Mouse (Mus musculus): ENCODE measurements at regions not wholly inside any gene's neighbourhood (a gene's known extent, or its start where the extent isn't known, plus 50 kb on each side); places are given as distances from the start of the nearest gene placed in this dataset.

DNA sequence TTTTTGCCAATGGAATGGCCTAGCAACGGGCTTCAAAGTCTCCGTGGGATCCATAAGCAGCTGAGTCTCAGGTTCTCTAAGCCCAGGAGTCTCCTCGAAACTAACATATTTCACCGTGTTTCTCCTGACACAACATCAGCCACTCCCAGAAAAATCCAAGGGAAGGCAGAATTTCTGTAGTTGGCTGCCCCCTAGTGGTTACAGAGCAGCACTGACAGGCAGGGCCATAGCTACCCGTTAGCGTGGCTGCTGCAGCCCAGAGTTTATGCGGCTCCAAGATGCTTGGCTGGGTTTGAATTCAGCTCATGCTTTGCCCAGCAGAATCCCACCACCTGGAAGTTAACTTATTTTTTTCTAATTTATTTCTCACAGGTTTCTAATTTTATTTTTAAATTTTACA lies 140.9 kb upstream of the Tmem164 start:
- DNase-seq (ENCODE audit: low spot score in 2 of 2) = peak; percentile 37 to 69

DNA sequence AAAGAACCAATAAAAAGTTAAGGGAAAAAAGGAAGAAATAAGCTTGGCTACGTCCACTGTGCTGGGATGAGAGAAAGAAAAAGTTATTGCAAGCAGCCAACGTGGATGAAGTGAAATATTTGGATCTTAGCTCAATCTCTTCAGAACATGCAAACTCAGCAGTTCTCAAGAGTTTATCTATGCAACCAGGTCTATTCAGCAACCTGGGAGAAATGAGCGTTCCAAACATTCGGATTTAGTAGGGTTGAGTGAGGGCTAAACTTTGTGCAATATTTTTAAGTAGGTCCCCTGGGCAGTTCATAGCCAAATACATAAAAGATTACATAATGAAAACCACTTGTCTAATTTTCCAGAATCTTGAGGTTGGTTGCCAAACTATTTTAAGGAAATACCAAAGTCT lies 129.0 kb upstream of the Tmem164 start:
- DNase-seq (ENCODE audit: low spot score in 2 of 2) = no peak

DNA sequence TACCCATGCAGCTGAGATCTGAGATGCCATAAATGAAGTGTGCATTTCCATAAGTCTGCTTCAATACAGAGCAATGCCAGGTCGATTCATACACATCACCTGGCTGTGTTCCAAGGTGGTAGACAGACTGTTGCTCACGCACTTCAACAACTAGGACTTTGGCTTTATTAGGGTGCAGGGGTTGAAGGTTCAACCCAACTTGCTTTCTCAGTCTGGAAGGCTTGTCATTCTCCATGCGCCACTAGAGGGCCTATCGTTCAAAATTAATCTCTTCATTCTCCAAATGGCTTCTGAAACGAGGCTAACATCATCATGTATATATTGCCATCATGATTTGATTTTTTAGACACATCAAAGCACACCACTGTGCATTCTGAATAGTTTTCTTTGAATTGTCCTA lies 127.0 kb upstream of the Tmem164 start:
- DNase-seq (ENCODE audit: low spot score in 2 of 2) = peak; percentile 37 to 59

DNA sequence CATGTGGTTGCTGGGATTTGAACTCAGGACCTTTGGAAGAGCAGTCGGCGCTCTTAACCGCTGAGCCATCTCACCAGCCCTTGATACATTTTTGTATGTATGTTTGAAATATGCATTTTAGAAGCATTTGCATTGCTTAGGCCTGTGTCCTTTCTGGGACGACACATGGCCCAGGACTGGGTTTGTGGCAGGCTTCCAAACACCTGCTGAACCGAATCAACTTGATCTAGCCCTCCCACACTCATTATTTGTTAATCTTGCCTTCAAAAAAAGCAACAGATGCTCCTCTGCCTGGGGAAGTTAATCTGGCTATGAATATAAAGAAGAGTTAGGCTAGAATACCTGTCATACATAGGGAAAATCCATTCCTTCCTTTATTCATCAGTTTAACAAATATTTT lies 123.7 kb upstream of the Tmem164 start:
- no peak for DNase-seq (ENCODE audit: low spot score in 2 of 2)

DNA sequence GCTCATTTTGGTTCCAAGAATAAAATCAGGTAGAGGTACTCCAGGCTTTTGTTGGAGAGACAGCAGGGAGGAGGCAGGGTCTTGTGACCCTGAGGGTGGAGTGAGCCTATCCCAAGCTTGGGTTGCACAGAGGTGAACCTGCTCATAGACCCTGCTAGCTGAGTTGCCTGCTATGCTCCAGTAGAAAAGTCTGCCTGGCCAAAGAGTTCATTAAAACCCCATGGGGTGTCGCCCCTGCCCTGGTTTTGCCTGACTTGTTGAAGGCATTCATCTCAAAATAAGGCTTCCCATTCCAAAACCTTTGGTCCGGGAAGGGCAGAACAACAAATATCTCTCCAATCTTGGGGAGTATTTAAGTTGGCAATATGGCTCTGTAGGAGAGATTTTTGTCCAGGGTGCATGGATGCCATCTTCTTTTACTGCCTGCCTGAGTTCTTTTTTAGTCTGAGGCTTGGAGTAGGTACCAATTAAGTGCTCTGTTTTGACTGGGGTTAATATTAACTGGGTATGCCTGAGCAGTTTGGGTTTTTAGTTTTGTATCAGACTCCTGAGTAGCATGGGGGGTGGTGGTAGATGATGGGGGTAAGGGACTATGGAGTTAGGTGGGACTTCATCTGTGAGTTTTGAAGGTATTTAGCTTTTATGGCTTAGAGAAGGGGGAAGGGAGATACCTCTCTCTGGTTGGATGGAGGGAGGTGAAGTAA lies 120.8 kb upstream of the Tmem164 start:
- DNase-seq (ENCODE audit: low spot score in 2 of 2) = no peak

DNA sequence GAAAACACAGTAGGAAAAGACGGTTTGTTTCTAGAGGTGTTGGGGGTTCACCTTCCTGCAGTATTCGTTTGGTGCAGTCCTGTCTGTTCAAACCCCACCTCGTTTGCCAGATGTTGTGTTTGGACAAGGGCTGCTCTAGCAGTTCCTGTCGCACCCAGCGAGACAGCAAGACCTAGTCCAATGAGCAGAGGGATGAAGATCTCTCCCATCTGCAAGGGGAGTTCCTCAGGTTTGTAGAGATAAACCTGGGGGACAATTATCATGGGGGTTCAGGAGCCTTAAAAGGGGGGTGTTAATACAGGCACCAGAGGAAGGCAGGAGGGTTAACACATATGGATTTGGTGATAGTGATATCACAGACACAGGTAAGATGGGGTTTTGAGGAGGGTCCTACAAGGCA lies 119.4 kb upstream of the Tmem164 start:
- DNase-seq (ENCODE audit: low spot score in 2 of 2) = no peak

DNA sequence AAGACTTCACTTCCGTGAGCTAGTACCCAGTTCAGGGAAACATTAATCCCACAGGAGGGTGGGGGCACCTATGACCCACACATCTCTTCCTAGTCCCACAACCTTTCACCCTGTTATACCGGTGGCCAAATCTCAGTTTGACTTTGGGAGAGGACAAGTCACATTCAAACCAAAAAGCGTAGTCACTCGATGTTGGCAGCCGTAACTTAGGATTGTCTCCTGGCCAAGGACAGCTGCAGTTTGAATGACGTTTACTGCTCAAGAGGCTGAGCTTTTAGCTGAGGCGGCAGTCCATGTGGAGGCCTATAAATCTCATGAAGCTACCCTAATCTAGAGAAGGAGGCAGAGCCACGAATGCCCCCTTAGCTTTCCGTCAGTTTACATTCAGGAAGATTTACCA lies 117.0 kb upstream of the Tmem164 start:
- no peak for DNase-seq (ENCODE audit: low spot score in 2 of 2)

DNA sequence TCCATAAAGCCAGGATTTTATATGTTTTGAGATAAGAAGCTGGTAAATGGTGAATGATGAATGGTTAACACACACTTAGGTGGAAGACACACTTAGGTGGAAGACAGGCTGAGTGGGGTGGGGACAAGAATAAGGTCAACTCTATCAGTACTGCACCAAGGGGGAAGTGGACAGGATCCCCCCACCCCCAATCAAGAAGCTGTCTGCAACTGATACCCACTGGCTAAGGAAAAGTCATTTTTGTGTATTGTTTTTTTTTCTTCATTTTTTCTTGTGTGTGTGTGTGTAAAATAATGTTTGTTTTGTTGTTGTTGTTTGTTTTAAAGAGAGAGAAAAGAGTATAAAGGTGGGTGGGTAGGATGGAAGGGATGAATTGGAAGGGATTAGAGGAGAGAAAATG lies 109.4 kb upstream of the Tmem164 start:
- DNase-seq (ENCODE audit: low spot score in 2 of 2) = no peak

DNA sequence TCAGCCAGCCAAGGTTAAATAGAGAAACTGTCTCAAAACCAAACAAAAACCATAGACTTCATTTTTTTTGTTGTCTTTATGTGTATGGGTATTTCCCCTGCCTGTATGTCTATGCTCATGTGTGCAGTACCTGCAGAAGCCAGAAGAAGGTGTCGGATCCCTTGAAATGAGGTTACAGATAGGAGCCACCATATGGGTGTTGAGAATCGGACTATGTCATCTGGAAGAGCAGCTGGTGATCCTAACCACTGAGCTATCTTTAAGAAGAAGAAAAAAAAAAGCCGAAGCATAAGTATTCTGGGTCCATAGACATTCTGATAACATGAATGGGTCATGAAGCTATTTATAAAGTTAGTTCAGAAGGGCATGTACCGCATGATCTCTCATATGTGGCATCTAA lies 107.2 kb upstream of the Tmem164 start:
- DNase-seq (ENCODE audit: low spot score in 2 of 2) = no peak

DNA sequence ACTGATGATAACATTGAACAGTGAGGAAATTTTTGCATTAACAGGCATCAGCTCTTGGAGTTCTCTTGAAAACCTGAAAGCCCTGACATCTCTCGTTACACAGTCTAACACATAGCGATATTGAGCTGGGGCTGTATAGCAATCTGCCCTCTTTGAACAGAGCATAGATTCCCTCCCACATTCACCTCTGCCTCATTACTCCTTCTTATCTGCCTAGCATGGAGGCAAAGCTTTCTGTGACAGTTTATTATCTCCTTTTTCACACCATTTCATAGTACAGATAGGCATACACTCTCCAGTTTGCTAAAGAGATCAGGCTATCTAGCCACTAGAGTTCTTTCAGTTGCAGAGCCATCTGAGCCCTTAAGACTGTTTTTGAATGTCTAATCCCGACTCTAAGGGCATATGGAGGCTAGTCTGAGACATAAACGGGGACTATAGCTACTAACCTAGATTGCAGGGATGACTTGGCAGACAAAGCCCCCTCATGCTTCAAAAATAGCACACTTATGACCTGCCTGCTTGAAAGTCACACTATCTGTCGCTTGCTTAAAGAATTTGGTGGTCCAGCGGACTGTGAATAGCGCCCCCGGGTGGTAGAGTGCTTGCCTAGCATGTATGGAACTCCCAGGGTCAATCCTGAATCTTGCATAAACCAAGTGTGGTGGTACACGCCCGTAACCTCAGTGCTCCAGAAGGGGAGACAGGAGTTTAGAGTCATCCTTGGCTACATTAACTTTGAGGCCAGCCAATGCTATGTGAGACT lies 106.1 kb upstream of the Tmem164 start:
- DNase-seq (ENCODE audit: low spot score in 2 of 2) = no peak

DNA sequence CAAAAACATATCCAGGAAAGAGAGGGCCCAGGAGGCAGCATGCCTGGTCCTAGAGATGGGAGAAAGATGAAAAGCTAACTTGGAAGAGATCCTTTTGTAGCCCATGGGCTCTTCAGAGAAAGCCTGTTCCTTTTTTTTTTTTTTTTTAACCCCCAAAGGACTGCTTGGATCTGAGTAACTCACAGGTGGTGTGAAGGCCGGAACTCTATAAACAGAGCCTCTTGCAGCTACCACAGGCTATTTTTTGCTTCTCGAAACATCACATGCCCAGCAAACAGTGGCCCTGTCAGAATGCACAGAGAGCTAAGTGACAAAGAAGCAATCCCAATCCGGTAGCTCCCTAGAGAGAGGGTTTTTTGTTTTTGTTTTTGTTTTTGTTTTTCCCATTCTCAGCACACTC lies 105.1 kb upstream of the Tmem164 start:
- peak in 1 of 2 experiments; percentile 16 for DNase-seq (ENCODE audit: low spot score in 2 of 2)

DNA sequence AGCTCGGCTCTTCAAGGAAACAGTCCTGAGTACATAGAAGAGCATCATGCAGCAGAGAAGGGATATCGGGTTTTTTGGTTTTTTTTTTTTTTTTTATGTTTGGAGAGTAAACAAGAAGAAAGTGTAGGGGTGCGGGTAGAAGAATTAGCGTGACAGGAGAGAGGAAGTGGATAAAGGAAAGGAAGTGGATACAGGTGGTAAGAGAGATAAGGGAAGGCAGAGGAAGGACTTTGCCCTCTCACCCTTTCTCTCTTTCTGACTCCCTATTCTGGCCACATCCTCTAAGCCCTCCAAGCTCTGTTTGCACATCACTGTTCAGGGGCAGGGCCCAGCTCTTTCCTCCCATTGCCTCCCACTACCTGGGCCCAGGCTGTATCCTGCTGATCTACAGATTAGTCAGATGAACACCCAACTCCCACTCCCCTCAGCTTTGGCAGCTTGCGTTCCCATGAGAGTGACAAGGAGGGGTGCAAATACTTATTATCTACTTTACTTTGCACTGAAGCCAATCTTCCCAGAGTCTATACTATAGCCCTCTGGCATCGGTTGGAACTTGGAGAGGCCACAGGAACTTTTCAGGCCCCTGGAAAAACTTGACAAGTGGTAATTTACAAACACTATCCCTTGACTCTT lies 103.6 kb upstream of the Tmem164 start:
- DNase-seq (ENCODE audit: low spot score in 2 of 2) = no peak

DNA sequence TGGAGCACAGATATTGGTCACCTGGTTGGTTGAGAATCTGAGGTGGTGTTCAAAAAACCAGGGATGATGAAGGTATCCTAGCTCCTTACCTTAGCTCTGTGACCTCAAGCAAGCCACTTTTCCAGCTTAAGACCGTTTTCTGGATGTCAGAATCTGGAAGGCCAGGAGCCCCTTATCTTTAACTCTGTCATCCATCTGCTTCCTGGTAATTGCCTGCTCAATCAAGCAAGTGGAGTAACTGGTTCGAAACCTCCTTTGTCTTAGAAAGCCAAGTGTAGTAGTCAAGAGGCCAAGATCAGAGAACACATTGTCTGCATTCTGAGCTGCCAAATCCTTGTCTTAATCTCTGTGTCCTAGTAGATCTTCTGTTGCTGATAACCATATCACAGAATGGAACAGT lies 95.9 kb upstream of the Tmem164 start:
- no peak for DNase-seq (ENCODE audit: low spot score in 2 of 2)

DNA sequence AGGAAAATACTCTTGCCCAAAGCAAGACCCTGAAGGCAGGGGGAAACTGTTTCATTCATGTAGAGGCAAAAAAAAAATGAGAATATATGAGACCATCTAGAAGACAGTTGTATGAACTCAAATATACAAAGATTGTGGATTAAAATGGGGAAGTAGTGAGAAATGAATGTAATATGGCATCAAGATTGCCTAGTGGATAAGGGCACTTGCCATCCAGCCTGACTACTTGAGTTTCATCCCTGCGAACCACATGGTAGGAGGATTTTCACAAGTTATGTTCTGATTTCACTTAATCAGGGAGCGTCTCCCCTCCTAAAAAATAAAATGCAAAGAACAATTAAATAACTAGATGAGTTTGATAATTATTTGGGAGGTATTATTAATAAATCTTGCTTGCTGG lies 81.8 kb upstream of the Tmem164 start:
- DNase-seq (ENCODE audit: low spot score in 2 of 2) = no peak

DNA sequence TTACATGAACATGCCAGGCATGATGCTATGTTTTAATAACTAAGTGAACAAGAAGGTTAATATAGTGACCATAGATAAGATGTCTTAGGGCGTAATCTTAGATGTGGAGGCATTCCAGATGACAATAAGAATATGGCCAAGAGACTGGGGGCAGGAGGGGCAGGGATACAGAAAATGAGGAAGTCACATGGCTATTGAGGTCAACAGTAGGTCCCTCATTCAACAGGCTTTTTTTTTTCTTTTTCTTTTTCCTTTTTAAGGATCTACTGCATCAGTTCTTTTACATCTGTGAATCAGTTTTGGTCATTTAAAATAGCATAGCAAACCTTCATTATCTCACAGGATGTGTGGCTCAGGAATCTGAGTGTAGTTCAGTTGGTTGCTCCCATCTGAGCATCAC lies 80.4 kb upstream of the Tmem164 start:
- no peak for DNase-seq (ENCODE audit: low spot score in 2 of 2)

DNA sequence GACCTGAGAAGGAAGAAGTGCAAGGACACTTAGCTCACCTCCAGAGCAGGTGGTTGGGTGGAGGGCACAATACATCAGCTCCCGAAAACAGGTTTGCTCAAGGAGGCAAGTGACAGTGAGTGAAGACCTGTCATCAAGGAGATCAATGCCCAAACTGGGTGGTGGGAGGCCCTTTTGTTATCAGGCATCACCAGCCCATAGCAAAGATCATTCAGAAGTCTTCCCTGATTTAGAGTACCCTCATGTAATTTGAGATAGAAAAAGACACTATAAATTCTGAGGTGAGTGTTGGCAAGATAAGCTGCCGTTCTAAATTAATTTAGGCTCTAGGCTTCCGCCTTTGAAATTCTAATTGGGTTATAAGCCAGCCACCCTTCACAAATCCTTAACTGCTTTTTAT lies 76.1 kb upstream of the Tmem164 start:
- DNase-seq (ENCODE audit: low spot score in 2 of 2) = no peak

DNA sequence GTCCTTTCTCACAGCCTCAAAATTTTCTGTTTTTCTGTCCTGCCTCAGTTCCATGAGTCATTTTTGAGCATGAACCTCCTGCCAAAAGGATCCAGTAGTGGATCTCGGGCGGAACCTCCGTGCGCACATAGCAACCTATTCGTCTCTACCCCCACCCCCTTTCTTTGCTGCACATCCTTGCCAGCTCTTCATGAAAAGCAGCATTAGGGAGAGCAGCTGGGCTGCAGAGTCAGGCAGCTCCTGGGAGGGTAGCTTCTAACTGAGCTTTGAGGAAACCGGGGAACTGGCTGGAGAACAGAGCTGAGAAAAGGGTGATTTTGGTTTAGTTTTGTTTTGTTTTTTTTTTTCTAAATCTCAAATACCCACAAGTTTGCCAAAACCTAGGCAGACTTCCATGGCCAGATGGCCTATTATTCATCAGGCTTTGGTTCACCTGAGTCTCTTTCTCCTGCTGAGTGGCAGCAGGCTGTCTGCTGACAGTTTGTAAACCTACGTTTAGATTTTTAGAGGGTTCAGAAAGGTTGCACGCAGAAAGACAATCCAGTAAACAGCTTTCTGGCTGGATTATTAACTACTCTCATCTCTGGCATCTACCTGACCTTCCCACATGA lies 74.5 kb upstream of the Tmem164 start:
- DNase-seq (ENCODE audit: low spot score in 2 of 2) = peak in 1 of 2 experiments; percentile 2

DNA sequence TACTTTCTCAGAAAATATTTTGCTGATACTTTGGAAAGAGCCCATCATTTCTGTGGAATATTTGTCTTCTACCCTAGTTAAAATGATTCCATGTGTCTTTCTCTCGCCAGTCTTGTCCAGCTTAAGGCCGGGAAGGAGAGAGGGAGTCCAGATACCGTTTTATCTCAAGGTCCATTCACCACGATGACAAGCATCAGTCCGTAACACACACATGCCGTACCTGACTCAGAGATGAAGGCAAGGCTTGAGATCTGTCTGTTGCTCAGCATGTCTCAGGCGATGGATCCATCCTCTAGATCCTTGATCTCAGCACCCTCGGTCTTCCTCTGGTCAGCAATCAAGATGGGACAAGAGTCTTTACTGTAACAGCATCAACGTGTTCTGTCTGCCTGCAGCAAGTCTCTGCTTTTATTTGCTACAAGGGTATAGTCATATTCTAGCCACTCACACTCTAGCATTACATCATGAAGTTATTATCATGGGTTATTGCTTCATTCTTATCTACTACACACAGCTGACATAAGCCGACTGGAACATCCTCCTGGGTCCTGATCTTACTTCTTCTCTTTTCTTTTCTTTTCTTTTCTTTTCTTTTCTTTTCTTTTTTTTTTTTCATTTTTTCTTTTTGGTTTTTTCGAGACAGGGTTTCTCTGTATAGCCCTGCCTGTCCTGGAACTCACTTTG lies 64.9 kb upstream of the Tmem164 start:
- no peak for DNase-seq (ENCODE audit: low spot score in 2 of 2)

DNA sequence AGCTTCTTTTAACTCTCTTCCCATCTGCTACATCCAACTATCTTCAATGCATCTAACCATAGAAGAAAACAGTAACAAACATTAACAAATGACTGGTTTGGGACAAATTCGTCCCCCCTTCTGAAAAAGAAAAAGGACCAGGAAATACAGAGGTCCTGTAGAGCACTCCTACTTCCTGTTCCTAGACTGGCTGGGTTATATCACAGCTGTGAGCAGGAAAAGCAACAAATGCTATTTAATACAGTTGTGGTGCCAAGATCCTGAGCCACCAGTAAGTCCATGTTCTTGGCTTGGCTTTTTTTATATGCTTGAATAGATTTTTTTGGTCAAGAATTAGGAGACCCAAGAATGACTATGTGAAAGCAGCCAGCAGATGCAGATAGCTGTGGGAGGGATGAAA lies 62.8 kb upstream of the Tmem164 start:
- no peak for DNase-seq (ENCODE audit: low spot score in 2 of 2)

DNA sequence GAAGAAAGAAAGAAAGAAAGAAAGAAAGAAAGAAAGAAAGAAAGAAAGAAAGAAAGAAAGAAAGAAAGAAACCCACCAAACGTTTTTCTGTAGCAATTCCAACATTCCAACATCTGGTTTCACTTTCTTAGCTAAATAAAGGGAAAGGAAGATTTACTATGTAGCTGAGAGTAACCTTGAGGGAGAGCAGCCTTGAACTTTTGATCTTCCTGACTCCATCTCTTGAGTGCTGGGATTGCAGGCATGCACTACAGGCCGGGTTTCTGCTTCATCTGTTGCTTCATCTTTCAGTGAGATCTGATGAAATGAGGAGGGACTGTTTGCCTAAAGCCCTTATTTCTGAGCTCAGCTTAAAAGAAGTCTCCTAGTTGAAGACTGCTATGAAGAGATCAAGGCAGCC lies 57.8 kb upstream of the Tmem164 start:
- no peak for DNase-seq (ENCODE audit: low spot score in 2 of 2)

DNA sequence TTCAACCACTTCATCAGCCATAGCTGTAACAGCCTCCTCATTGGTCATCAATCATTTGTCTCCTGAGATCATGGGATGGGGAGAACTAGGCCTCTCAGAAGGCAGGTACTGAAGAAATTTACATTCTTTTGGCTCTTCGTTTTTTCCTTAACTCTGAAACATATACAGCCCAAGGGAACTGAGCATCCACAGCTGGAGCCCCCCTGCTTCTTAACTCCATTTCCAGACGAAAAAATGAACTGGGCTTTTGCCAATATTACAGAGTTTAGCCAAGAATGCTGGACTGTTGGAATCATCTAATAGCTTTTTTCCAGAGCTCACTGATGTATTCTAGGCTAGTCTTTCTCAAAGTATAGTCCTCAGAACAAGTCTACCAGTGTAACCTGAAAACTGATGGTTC lies 57.3 kb upstream of the Tmem164 start:
- no peak for DNase-seq (ENCODE audit: low spot score in 2 of 2)

All from right cerebral cortex, adult 2 months (tissue).